Mouse (Mus musculus): ENCODE measurements around the gene Pcp4. TPM values are rescaled to one million over a fixed set of nuclear protein-coding genes. Genes with fewer than 3 reads are reported as not detected.

Gene Pcp4
- polyA plus RNA-seq, 1 experiment from 2014 or later = 4.0 TPM

GRCm38 (mm10) chr16:96559796-96560195 is 92.4 kb downstream of the Pcp4 start:
- H3K9ac ChIP-seq (ENCODE audit: low read depth, low read length) = no peak overlapping the region
- no peak overlapping the region for H3K4me2 ChIP-seq
- H3K27me3 ChIP-seq (ENCODE audit: control insufficient read depth, insufficient read depth, low read length) = no peaks in the 10 kb centered on the region
- no peaks in the 10 kb centered on the region for H3K9me3 ChIP-seq (replicated peaks; ENCODE audit: control insufficient read depth, low read length)
- H3K27ac ChIP-seq (ENCODE audit: low read depth, low read length) = no peak overlapping the region
- no peaks in the 10 kb centered on the region for H3K4me1 ChIP-seq (ENCODE audit: control insufficient read depth, insufficient read depth, low read length)
- no peak overlapping the region for H3K4me3 ChIP-seq (ENCODE audit: low read depth, low read length)
- no peaks in the 10 kb centered on the region for H3K36me3 ChIP-seq (ENCODE audit: control insufficient read depth, insufficient read depth, low read length)
- no peak for ATAC-seq (replicated peaks; ENCODE audit: insufficient number of reproducible peaks, low FRiP score, low TSS enrichment)

GRCm38 (mm10) chr16:96563350-96564257 is 96.2 kb downstream of the Pcp4 start:
- Histone ChIP-seq H3K9me3 (replicated peaks; ENCODE audit: control insufficient read depth, low read length) (no peaks in the 10 kb centered on the region), H3K9ac (ENCODE audit: low read depth, low read length) (no peak overlapping the region), H3K4me2 (no peak overlapping the region), H3K4me3 (ENCODE audit: low read depth, low read length) (no peak overlapping the region), H3K4me1 (ENCODE audit: control insufficient read depth, insufficient read depth, low read length) (no peaks in the 10 kb centered on the region), H3K27ac (ENCODE audit: low read depth, low read length) (no peak overlapping the region), H3K27me3 (ENCODE audit: control insufficient read depth, insufficient read depth, low read length) (no peaks in the 10 kb centered on the region), H3K36me3 (ENCODE audit: control insufficient read depth, insufficient read depth, low read length) (no peaks in the 10 kb centered on the region)
- 82% methylated on average over 8 of the region's 8 CpGs for WGBS (ENCODE audit: insufficient replicate concordance)
- ATAC-seq (replicated peaks; ENCODE audit: insufficient number of reproducible peaks, low FRiP score, low TSS enrichment) = no peak

- Histone ChIP-seq H3K27me3 (ENCODE audit: control insufficient read depth, insufficient read depth, low read length) (no peaks in the 10 kb centered on the region), H3K4me1 (ENCODE audit: control insufficient read depth, insufficient read depth, low read length) (no peaks in the 10 kb centered on the region), H3K27ac (ENCODE audit: low read depth, low read length) (no peak overlapping the region), H3K36me3 (ENCODE audit: control insufficient read depth, insufficient read depth, low read length) (no peaks in the 10 kb centered on the region), H3K9ac (ENCODE audit: low read depth, low read length) (no peak overlapping the region), H3K4me2 (no peak overlapping the region), H3K4me3 (ENCODE audit: low read depth, low read length) (no peak overlapping the region), H3K9me3 (replicated peaks; ENCODE audit: control insufficient read depth, low read length) (no peaks in the 10 kb centered on the region)
- WGBS (ENCODE audit: insufficient replicate concordance) = 64% methylated on average over 3 of the region's 3 CpGs
- no peak for ATAC-seq (replicated peaks; ENCODE audit: insufficient number of reproducible peaks, low FRiP score, low TSS enrichment)
These were observed 100.0 kb downstream of the Pcp4 start for GRCm38 (mm10) chr16:96567428-96567827.

Other genes with a start within 250 kb of the Pcp4 start
- gene B3galt5, start 231.8 kb upstream of the Pcp4 start, polyA plus RNA-seq (2014; fragmentation: Nextera tagmentation; extraction: Ambion mirVana) = 0.03 TPM in 1 of 2 replicates, not detected in the other
- 0.17 TPM in 1 of 2 replicates, not detected in the other for gene Itgb2l, start 24.0 kb upstream of the Pcp4 start, polyA plus RNA-seq (2014; fragmentation: Nextera tagmentation; extraction: Ambion mirVana)

Data from heart, embryonic 11.5 days (tissue).